Mouse (Mus musculus): Measurements from ENCODE around the gene Trim47.
A peak's percentile ranks its signal among the peaks of the same experiment; 100 is the strongest.

Gene Trim47

GRCm38 (mm10) chr11:116127156-116127980, at the start of gene Trim47:
Trim47 (minus strand) TSS chr11:116127210.
- DNase-seq (ENCODE audit: low spot score): peak; percentile 73

- no peak for DNase-seq (ENCODE audit: low spot score)
These were observed 49.0 kb upstream of the Trim47 start for GRCm38 (mm10) chr11:116176010-116176409.

- no peak for DNase-seq (ENCODE audit: low spot score)
These were observed 47.9 kb upstream of the Trim47 start for GRCm38 (mm10) chr11:116174775-116175448.

GRCm38 (mm10) chr11:116171959-116172358, 44.9 kb upstream of the Trim47 start:
- DNase-seq (ENCODE audit: low spot score): peak; percentile 25

DNA sequence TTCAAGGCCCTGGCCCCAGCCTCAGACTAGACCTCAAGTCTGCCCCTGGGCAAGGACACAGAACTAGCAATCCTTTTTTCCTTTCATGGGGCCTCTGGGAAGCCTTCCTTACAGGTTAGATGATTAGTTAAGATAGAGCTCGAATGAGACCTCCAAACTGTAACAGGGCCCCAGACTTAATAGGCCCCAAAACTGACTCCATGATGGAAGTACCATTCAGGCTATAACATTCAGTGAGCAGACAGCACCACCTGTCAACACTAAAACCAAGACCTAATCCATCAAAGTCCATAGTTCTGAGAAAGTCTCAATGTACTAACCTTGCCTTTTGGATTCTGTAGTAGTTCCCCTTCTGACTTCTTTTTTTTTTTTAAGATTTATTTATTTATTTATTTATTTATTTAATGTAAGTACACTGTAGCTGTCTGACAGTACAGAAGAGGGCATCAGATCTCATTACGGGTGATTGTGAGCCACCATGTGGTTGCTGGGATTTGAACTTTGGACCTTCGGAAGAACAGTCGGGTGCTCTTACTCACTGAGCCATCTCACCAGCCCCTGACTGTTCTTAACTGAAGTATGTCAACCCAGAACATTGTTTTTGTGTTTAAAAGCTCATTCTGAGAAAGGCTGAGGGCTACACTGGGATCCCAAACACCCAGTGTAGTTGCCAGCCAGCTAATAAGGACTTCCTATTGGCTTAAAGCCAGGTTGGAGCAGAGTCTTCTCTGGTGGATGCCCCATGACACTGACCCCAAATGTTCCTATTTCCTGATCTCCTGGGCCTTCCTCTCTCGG, 43.2 kb upstream of the Trim47 start:
- DNase-seq (ENCODE audit: low spot score): no peak

DNA sequence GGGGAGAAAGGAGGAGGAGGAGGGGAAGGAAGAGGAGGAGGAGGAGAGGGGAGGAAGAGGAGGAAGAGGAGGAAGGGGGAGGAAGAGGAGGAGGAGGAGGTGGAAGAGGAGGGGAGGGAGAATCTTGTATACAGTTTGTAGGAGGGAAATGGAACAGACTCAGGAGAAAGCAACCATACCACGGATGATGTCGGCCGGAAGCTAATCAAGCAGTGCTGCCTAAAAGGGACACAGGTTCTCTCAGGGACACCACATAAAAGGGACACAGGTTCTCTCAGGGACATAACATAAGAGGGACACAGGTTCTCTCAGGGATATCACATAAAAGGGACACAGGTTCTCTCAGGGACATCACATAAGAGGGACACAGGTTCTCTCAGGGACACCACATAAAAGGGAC, 42.2 kb upstream of the Trim47 start:
- DNase-seq (ENCODE audit: low spot score): no peak

DNA sequence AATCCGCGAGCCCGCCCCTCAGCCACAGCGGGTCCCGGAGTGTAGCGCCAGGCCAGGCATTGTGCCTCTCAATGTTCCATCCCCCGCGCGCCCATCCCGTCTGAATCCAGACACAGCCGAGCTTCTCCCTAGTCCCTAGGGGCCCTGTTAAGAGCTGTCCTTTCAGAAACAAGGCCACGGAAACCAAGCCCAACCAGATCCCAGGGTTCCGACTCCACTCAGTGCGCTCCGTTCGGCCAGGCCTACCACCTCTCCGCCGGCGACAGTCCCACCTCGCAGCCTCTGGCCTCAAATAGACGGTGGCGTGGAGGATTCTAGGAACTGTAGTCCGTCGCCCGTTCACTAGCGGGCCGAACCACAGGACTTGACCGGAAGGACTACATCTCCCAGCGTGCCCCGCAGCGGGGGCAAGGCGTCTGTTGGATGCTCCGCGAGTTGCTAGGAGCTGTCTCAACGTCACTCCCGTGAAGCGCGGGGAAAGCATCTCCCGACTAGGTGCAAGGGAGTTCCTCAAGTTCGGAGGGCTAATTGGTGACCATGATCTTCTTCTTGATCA, 41.0 kb upstream of the Trim47 start, which contains the start of gene Fbf1:
TSS of gene Fbf1 (minus strand) at position 283 of the 556 bp plus-strand sequence.
- peak; percentile 95 for DNase-seq (ENCODE audit: low spot score)

DNA sequence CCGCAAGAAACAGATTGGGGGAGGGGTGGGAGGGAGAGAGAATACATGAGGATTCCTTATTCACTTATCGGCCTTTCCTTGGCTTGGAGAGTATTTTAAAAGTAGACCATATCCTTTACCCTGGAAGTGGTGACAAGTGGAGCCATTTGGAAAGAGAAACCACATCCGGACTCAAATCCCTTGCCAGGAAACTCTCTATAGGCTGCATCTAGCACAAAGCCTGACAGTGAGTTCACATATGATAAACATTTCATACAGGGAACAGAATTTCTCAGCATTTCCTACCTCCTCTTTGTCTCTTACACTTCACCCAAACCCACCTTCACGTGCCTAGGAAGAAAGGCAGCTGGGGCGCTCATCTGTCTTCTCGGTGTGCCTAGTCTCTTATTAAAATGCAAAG, 40.2 kb upstream of the Trim47 start:
- DNase-seq (ENCODE audit: low spot score): no peak

DNA sequence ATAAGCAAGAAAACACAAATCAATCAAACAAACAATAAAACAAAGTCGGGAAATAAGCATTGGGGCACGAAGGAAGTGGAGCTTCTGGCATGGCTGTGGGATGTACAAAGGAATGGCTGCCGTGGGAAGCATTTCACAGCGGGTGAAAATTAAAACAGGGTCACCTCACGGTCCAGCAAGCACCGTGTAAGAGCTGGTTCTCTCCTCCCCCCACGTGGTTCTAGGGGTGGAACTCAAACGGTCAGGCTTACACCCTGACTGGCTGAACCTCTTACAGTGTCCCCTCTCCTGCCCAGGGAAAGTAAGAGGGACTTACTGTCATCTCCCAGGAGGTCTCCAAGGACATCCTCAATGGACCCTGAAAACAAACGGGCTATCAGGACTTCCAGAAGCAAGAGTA, 36.0 kb upstream of the Trim47 start:
- DNase-seq (ENCODE audit: low spot score): no peak

DNA sequence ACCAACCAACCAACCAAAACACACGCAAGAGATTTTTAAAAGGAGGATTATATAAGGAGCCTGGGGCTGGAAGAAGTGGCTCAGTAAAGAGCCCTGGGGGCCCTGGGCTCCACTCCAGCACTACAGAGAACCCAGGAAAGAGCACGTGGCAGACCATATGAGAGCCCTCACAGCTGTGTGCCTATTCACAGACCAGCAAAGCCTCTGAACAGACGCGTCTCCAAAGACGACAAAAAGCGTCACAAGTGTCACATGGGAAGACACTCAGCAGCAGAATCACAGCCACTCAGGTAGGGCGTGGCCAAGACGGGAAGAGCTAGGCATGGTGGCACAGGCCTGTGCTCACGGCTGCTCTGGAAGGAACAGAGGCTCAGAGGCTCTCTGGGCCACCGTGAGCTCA, 35.1 kb upstream of the Trim47 start:
- no peak for DNase-seq (ENCODE audit: low spot score)

DNA sequence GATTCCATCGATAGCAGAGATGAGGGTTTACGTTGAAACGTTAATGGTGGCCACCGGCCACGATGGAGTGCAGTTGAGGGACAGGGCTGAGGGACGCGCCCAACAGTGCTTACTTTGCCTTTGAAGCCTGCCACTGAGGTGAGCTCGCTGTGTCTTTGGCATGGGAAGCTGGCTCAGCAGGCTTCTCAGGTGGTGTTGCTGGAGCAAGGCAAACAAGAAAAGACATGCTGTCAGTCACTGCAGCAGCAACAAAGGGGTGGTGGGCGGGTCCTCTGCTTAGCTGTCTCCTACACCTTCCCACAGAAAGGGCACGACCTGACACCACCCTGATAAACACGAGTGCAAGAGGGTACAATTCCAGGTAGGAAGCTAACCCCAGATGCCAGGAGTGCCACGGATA, 34.3 kb upstream of the Trim47 start:
- DNase-seq (ENCODE audit: low spot score): no peak

- DNase-seq (ENCODE audit: low spot score): no peak
These were observed 23.9 kb upstream of the Trim47 start for GRCm38 (mm10) chr11:116150960-116151359.

- no peak for DNase-seq (ENCODE audit: low spot score)
These were observed 22.3 kb upstream of the Trim47 start for GRCm38 (mm10) chr11:116149341-116149740.

GRCm38 (mm10) chr11:116148761-116149221, 21.8 kb upstream of the Trim47 start:
- DNase-seq (ENCODE audit: low spot score): no peak

DNA sequence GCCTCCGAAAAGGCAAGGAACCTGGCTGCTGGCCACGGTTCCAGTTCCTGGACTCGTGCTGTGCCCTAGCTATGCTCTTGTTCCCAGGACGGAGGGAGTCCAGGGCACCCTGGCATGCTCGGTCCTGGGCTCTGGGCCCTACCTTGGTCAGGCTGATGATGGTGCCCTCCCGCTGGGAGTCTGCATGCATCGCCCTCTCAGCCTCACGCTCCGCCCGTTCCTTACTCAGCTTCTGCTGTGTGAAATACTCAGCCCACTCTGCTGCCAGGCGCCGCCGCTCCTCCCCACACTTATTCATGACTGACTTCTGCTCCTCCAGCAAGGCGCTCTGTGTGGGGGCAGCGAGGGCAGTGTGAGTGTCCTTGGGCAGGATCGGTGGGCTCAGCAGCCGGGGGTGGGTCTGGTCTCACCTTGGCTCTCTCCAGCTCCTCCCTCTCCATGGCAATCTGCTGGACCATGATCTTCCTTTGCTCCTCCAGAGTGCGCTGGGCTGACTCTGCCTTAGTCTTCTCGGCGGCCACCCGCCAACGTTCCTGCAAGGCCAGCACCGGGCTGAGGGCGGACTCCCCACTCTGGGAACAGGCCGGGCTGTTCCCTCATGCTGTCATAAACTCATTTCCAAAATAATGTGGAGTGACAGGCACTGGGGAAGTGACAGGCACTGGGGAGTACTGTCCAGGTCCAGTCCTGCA, 19.4 kb upstream of the Trim47 start:
- DNase-seq (ENCODE audit: low spot score): no peak

DNA sequence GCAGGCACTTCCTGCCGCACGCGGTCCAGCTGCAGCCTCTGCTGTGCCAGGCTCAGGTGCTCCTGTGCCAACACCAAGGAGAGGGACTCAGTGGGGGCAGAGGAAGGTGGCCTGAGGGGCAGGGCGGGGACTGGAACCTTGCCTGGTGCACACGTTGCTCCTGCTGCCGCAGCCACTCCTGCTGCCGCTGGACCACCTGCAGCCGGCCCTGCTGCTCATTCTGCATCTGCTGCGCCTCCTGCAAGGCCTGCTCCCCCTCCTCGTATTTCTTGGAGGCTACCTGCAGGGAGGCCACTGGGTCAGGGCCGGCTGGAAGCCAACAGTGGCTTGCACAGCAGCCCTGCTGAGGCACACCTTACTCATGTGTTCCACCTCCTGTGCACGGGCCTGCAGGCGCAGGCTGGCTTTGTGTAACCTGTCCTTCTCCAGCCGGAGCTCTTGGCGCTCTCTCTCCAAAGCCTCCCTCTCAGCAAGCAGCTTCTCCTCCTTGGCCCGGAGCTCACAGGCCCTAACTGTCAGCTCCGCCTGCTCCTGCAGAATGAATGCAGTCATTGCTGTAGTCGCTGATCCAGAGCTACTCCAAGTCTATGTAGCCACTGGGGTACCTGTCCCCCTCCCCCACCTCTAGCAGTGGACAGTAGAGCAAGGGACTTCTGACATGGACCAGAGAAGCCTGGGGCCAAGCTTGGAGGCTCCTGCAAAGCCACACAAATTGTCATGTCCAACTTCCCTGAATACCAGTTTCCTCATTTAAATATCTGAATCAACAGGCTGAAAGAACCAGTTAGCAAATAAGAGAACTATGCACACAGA, 18.7 kb upstream of the Trim47 start:
- no peak for DNase-seq (ENCODE audit: low spot score)

GRCm38 (mm10) chr11:116143468-116143867, 16.5 kb upstream of the Trim47 start:
- DNase-seq (ENCODE audit: low spot score): no peak

DNA sequence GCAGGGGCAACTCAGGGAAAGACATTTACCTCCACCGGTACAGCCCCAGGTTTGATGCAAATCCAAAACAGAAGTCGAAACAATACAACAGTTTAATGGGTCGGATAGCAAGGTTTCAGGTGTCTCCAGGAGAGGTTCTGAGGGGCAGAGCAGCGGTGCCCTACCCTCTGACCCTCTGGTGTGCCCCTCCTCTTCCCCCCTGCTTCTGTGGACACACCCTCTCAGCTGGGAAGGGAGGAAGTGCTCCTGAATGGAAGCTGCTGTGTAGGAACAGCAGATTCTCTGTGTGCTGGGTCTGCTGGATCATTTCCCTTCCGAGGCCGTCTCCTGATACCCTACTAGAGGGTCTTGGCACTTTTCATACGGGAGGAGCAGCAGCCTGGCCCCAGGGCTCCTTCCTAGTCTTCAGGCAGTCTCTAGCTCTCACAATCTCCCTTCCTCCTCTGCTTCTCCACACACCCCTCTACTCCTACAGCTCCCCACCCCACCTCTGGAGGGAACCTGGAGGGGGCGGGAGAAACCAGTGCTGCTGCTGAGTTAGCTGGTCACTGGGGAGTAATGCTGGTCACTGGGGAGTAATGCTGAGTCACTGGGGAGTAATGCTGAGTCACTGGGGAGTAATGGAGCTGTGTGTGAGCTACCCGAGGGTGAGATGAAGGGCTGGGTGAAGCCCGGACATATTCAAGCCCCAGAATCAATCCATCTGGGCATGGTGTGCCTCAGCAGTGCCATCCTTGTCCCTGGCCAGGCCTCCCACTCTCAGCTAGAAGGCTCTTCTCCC, 15.4 kb upstream of the Trim47 start:
- peak; percentile 50 for DNase-seq (ENCODE audit: low spot score)

- DNase-seq (ENCODE audit: low spot score): peak; percentile 97
These were observed 11.6 kb upstream of the Trim47 start, which contains the start of gene Mrpl38 for GRCm38 (mm10) chr11:116138468-116139138. Mrpl38 (minus strand) TSS chr11:116138868.
